Mouse (Mus musculus): ENCODE measurements around the gene Prr14l. TPM values are rescaled to one million over a fixed set of nuclear protein-coding genes. Genes with fewer than 3 reads are reported as not detected.

Gene Prr14l
- polyA plus RNA-seq (2014; fragmentation: Nextera tagmentation; extraction: Ambion mirVana), result 12.1 and 13.9 TPM in 2 replicates

- H3K4me1 ChIP-seq (ENCODE audit: control insufficient read depth, insufficient read depth, low read length), result no peaks in the 10 kb centered on the region; the same call in 1 of the 2 replicates
- H3K4me3 ChIP-seq (ENCODE audit: low read depth, low read length), result peak within 1 kb of the TSS; percentile 84
- H3K4me2 ChIP-seq (ENCODE audit: low read depth, low read length), result peak within 1 kb of the TSS; percentile 67
- peak within 1 kb of the TSS; percentile 90 for H3K9ac ChIP-seq (replicated peaks; ENCODE audit: low read length)
- under 1% methylated on average over 51 of the region's 51 CpGs for WGBS
- H3K27ac ChIP-seq (replicated peaks; ENCODE audit: low read depth, low read length), result 0 out of 2 replicates have a peak within 1 kb of the TSS, but pooled peaks have one; percentile 29
- no peaks in the 10 kb centered on the region; the same call in 1 of the 2 replicates for H3K36me3 ChIP-seq (replicated peaks; ENCODE audit: control insufficient read depth, insufficient read depth, low read depth, low read length)
- H3K9me3 ChIP-seq (replicated peaks; ENCODE audit: control insufficient read depth, low read length), result no peaks in the 10 kb centered on the region
- DNase-seq (ENCODE audit: low spot score), result peak; percentile 98
- no peaks in the 10 kb centered on the region for H3K27me3 ChIP-seq (ENCODE audit: control insufficient read depth, insufficient read depth, low read length)
- ATAC-seq (replicated peaks; ENCODE audit: insufficient number of reproducible peaks, low FRiP score, low TSS enrichment, low read depth), result peak; percentile 93
These were observed at the start of gene Prr14l for GRCm38 (mm10) chr5:32853731-32854507. Gene Prr14l, minus strand, starts transcription at chr5:32854256.

DNA sequence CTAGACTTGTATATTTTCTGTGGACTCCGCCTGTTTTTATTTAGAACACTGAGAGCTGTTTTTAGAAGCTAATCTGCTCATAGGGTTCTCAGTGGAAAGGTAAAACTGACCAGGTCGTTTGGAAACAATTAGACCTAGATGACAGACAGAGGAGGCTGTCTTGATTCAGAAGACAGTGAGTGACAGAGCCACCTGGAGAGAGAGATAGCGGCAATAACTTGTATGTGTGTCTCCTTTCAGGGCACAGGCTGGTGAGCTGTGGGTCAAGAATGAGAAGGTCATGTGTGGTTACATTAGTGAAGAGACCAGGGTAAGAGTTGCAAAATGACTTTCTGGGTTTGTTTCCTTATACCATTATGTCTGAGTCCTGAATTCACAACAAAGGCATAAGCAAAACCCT, 32.7 kb upstream of the Prr14l start:
- DNase-seq (ENCODE audit: low spot score), result no peak
- H3K9ac ChIP-seq (replicated peaks; ENCODE audit: low read length), result no peak overlapping the region
- H3K36me3 ChIP-seq (replicated peaks; ENCODE audit: control insufficient read depth, insufficient read depth, low read depth, low read length), result no peaks in the 10 kb centered on the region
- no peak overlapping the region for H3K27ac ChIP-seq (replicated peaks; ENCODE audit: low read depth, low read length)
- H3K4me1 ChIP-seq (ENCODE audit: control insufficient read depth, insufficient read depth, low read length), result no peaks in the 10 kb centered on the region
- H3K9me3 ChIP-seq (replicated peaks; ENCODE audit: control insufficient read depth, low read length), result no peaks in the 10 kb centered on the region
- H3K4me2 ChIP-seq (ENCODE audit: low read depth, low read length), result no peak overlapping the region
- no peaks in the 10 kb centered on the region for H3K27me3 ChIP-seq (ENCODE audit: control insufficient read depth, insufficient read depth, low read length)
- 67% methylated on average over 3 of the region's 3 CpGs for WGBS
- no peak for ATAC-seq (replicated peaks; ENCODE audit: insufficient number of reproducible peaks, low FRiP score, low TSS enrichment, low read depth)
- H3K4me3 ChIP-seq (ENCODE audit: low read depth, low read length), result no peak overlapping the region

- Histone ChIP-seq H3K4me2 (ENCODE audit: low read depth, low read length) (no peak overlapping the region), H3K27ac (replicated peaks; ENCODE audit: low read depth, low read length) (no peak overlapping the region), H3K4me1 (ENCODE audit: control insufficient read depth, insufficient read depth, low read length) (no peaks in the 10 kb centered on the region), H3K9me3 (replicated peaks; ENCODE audit: control insufficient read depth, low read length) (no peaks in the 10 kb centered on the region), H3K9ac (replicated peaks; ENCODE audit: low read length) (no peak overlapping the region), H3K4me3 (ENCODE audit: low read depth, low read length) (no peak overlapping the region), H3K36me3 (replicated peaks; ENCODE audit: control insufficient read depth, insufficient read depth, low read depth, low read length) (no peaks in the 10 kb centered on the region; the same call in 1 of the 2 replicates), H3K27me3 (ENCODE audit: control insufficient read depth, insufficient read depth, low read length) (no peaks in the 10 kb centered on the region)
- 92% methylated on average over 5 of the region's 5 CpGs for WGBS
- ATAC-seq (replicated peaks; ENCODE audit: insufficient number of reproducible peaks, low FRiP score, low TSS enrichment, low read depth) (no peak), DNase-seq (ENCODE audit: low spot score) (no peak)
These were observed 18.3 kb upstream of the Prr14l start for GRCm38 (mm10) chr5:32872346-32872745.

GRCm38 (mm10) chr5:32869389-32870024, 15.5 kb upstream of the Prr14l start:
- H3K27me3 ChIP-seq (ENCODE audit: control insufficient read depth, insufficient read depth, low read length), result no peaks in the 10 kb centered on the region
- ATAC-seq (replicated peaks; ENCODE audit: insufficient number of reproducible peaks, low FRiP score, low TSS enrichment, low read depth) (no peak), DNase-seq (ENCODE audit: low spot score) (no peak)
- WGBS, result 96% methylated on average over 5 of the region's 5 CpGs
- H3K9ac ChIP-seq (replicated peaks; ENCODE audit: low read length), result no peak overlapping the region
- no peaks in the 10 kb centered on the region; the same call in 1 of the 2 replicates for H3K36me3 ChIP-seq (replicated peaks; ENCODE audit: control insufficient read depth, insufficient read depth, low read depth, low read length)
- no peaks in the 10 kb centered on the region for H3K9me3 ChIP-seq (replicated peaks; ENCODE audit: control insufficient read depth, low read length)
- H3K4me3 ChIP-seq (ENCODE audit: low read depth, low read length), result no peak overlapping the region
- H3K4me2 ChIP-seq (ENCODE audit: low read depth, low read length), result no peak overlapping the region
- no peaks in the 10 kb centered on the region for H3K4me1 ChIP-seq (ENCODE audit: control insufficient read depth, insufficient read depth, low read length)
- H3K27ac ChIP-seq (replicated peaks; ENCODE audit: low read depth, low read length), result no peak overlapping the region

- no peaks in the 10 kb centered on the region for H3K36me3 ChIP-seq (replicated peaks; ENCODE audit: control insufficient read depth, insufficient read depth, low read depth, low read length)
- WGBS, result under 1% methylated on average over 52 of the region's 64 CpGs
- no peaks in the 10 kb centered on the region for H3K9me3 ChIP-seq (replicated peaks; ENCODE audit: control insufficient read depth, low read length)
- DNase-seq (ENCODE audit: low spot score) (peak; percentile 93), ATAC-seq (replicated peaks; ENCODE audit: insufficient number of reproducible peaks, low FRiP score, low TSS enrichment, low read depth) (peak; percentile 97)
- no peaks in the 10 kb centered on the region for H3K27me3 ChIP-seq (ENCODE audit: control insufficient read depth, insufficient read depth, low read length)
- peak within 1 kb of the TSS; percentile 74 for H3K9ac ChIP-seq (replicated peaks; ENCODE audit: low read length)
- H3K4me2 ChIP-seq (ENCODE audit: low read depth, low read length), result peak within 1 kb of the TSS; percentile 64
- H3K4me3 ChIP-seq (ENCODE audit: low read depth, low read length), result peak within 1 kb of the TSS; percentile 70
- no peaks in the 10 kb centered on the region for H3K4me1 ChIP-seq (ENCODE audit: control insufficient read depth, insufficient read depth, low read length)
- H3K27ac ChIP-seq (replicated peaks; ENCODE audit: low read depth, low read length), result peak within 1 kb of the TSS; percentile 38; the same call in 1 of the 2 replicates
These were observed 9.5 kb upstream of the Prr14l start, which contains the start of gene Depdc5 for GRCm38 (mm10) chr5:32863253-32864228. Gene Depdc5, plus strand, starts transcription at chr5:32863701.

DNA sequence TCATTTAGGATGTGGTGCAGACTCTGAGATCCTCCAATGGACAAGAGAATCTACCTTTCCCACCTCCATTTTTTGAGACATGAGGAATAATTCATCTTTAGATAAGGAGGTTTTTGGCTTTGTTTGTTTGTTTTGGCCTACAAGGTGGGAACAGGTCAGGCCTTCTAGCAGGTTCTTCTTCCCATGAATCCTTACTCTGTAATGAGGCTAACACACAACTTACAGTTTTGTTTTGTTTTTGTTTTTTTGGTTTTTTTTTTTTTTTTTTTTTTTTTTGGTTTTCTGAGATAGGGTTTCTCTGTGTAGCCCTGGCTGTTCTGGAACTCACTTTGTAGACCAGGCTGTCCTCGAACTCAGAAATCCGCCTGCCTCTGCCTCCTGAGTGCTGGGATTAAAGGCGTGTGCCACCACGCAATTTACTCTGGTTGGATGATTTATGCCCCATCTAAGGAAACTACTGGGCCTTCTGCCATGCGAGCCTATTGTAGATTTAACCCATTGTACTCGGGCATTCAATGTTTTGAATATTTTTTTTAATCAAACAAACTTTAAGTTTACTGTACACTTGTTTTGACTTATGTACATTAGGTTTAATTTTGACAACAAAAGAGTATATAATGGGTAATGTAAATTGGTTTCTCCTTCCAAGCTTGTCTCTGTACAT, 8.5 kb upstream of the Prr14l start:
- DNase-seq (ENCODE audit: low spot score) (no peak), ATAC-seq (replicated peaks; ENCODE audit: insufficient number of reproducible peaks, low FRiP score, low TSS enrichment, low read depth) (no peak)
- H3K4me3 ChIP-seq (ENCODE audit: low read depth, low read length), result no peak overlapping the region
- H3K4me2 ChIP-seq (ENCODE audit: low read depth, low read length), result no peak overlapping the region
- no peaks in the 10 kb centered on the region for H3K9me3 ChIP-seq (replicated peaks; ENCODE audit: control insufficient read depth, low read length)
- no peaks in the 10 kb centered on the region for H3K36me3 ChIP-seq (replicated peaks; ENCODE audit: control insufficient read depth, insufficient read depth, low read depth, low read length)
- H3K4me1 ChIP-seq (ENCODE audit: control insufficient read depth, insufficient read depth, low read length), result no peaks in the 10 kb centered on the region
- no peak overlapping the region for H3K9ac ChIP-seq (replicated peaks; ENCODE audit: low read length)
- H3K27me3 ChIP-seq (ENCODE audit: control insufficient read depth, insufficient read depth, low read length), result no peaks in the 10 kb centered on the region
- 84% methylated on average over 6 of the region's 6 CpGs for WGBS
- no peak overlapping the region for H3K27ac ChIP-seq (replicated peaks; ENCODE audit: low read depth, low read length)

DNA sequence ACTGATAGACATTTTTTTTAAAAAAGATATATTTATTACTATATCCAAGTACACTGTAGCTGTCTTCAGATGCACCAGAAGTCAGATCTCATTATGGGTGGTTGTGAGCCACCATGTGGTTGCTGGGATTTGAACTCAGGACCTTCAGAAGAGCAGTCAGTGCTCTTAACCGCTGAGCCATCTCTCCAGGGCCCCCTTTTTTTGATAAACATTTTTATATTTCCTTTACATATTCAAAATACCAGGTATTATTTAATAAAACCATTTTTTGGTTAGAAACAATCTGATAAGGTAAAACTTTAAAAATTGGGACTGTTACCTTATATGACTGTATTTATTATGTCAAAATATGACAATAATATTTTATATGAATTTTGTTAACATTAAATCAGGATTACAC, 7.0 kb upstream of the Prr14l start:
- H3K4me3 ChIP-seq (ENCODE audit: low read depth, low read length), result no peak overlapping the region
- no peak overlapping the region for H3K27ac ChIP-seq (replicated peaks; ENCODE audit: low read depth, low read length)
- H3K4me1 ChIP-seq (ENCODE audit: control insufficient read depth, insufficient read depth, low read length), result no peaks in the 10 kb centered on the region
- ATAC-seq (replicated peaks; ENCODE audit: insufficient number of reproducible peaks, low FRiP score, low TSS enrichment, low read depth) (no peak), DNase-seq (ENCODE audit: low spot score) (no peak)
- no peaks in the 10 kb centered on the region for H3K27me3 ChIP-seq (ENCODE audit: control insufficient read depth, insufficient read depth, low read length)
- no peaks in the 10 kb centered on the region for H3K9me3 ChIP-seq (replicated peaks; ENCODE audit: control insufficient read depth, low read length)
- H3K9ac ChIP-seq (replicated peaks; ENCODE audit: low read length), result no peak overlapping the region
- 93% methylated on average over 1 of the region's 1 CpGs for WGBS
- no peak overlapping the region for H3K4me2 ChIP-seq (ENCODE audit: low read depth, low read length)
- no peaks in the 10 kb centered on the region for H3K36me3 ChIP-seq (replicated peaks; ENCODE audit: control insufficient read depth, insufficient read depth, low read depth, low read length)
